Mouse (Mus musculus): ENCODE measurements around the gene Smndc1.

Smndc1 gene

GRCm38 (mm10) chr19:53343174-53343881, 47.0 kb downstream of the Smndc1 start:
- no peak for DNase-seq (ENCODE audit: low spot score)

DNA sequence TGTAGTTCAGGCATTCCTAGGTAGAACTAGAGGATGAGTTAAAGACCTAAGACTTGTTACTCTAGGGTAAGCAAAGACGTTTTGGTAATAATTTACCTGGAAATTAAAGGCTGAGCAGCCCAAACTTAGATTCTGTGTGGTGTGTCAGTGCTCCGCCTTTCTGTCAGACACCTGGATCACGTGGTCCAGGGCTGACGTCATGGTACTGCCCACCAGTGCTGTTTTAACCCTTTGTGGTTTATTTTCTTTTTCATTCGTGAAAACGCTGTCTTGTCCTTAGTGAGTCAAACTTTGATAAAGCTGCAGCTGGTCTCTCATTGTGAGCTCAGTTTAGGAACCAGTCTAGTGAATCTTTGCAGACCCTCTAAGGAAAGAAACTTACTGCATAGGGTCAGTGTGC, 50.0 kb downstream of the Smndc1 start:
- DNase-seq (ENCODE audit: low spot score): no peak

DNA sequence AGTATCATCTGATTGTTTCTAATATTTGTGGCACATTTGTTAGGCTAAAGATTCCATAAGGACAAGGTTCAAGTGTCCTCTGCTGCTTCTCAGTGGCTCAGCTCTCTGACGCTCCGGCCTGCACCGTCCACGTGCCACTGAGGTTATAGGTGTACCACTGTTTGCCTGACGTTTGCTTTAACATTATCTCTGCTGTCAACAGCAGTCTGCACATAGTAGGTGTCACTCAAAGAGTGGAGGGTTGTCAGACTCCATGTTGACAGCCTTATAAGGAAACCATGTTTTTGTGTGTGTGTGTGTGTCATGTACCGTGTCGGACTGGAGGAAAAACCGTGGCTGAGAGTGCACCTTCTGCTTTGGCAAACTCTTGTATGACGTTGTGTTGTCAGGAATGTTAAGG, 55.1 kb downstream of the Smndc1 start:
- no peak for DNase-seq (ENCODE audit: low spot score)

DNA sequence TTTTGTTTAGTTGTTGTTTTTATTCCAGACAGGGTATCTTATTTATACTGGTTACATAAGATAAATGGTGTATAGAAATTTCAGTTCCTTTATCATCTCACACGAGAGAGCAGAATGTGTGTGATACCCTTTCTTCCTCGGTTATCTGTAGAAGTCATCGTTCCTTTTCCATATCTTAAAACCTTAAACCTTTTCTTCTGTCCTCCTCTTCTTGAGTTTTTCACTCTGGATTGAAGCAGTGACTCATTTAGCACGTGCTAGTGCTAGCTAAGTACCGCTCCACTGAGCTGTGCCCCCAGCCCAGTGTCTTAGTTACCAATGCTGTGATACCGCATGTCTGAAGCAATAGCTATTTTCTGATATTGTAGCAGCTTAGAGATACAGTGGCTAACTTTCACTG, 56.6 kb downstream of the Smndc1 start:
- DNase-seq (ENCODE audit: low spot score): no peak

GRCm38 (mm10) chr19:53331882-53332500, 58.4 kb downstream of the Smndc1 start:
- DNase-seq (ENCODE audit: low spot score): no peak

DNA sequence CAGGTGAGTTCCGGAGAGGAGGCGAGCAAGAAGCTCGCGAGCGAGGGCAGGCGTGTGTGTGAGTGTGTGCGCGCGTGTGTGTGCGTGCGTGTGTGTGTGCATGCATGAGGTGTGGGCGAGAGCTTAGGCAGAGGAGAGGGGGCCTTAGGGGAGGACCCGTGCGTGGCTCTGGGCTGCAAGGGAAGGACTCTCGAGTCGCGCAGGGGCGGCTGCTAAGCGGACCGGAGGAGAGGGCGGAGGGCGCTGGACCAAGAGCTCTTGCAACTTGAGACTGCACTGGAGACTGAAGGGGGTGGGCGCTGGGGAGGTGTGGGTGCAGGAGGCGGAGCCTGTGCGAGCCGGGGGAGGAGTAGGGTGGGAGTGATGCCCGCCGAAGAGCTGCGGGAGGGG, 60.4 kb downstream of the Smndc1 start:
- DNase-seq (ENCODE audit: low spot score): peak; percentile 72

All from MN1 (cell line).